Mouse (Mus musculus): ENCODE data around the gene Ccdc142. TPM values are rescaled to one million over a fixed set of nuclear protein-coding genes. Genes with fewer than 3 reads are reported as not detected.
A peak's percentile ranks its signal among the peaks of the same experiment; 100 is the strongest.

Gene Ccdc142
- polyA plus RNA-seq (2016; fragmentation: Nextera tagmentation; extraction: Ambion mirVana) = 2.7 and 4.3 TPM in 2 replicates

- H3K4me1 ChIP-seq = peaks cover 18% of the 10 kb centered on the region
- peak within 1 kb of the TSS; percentile 99 for H3K4me2 ChIP-seq (replicated peaks)
- peaks cover 3% of the 10 kb centered on the region; the same call in 1 of the 2 replicates for H3K27me3 ChIP-seq (replicated peaks)
- peaks cover 3% of the 10 kb centered on the region; the same call in 1 of the 2 replicates for H3K36me3 ChIP-seq
- H3K27ac ChIP-seq = peak within 1 kb of the TSS; percentile 65; the same call in 1 of the 2 replicates
- H3K4me3 ChIP-seq = peak within 1 kb of the TSS; percentile 76
- H3K9me3 ChIP-seq = no peaks in the 10 kb centered on the region
- H3K9ac ChIP-seq = peak within 1 kb of the TSS; percentile 85
- ATAC-seq (ENCODE audit: low FRiP score, low read depth) = peak; percentile 92
- WGBS = under 1% methylated on average over 25 of the region's 25 CpGs
These were observed at the start of gene Ccdc142, which contains the start of gene Gm42688 for GRCm38 (mm10) chr6:83101316-83101687. TSS of gene Ccdc142 (plus strand) at chr6:83101601. TSS of gene Gm42688 (plus strand) at chr6:83101617.

- WGBS = 3% methylated on average over 26 of the region's 26 CpGs
- H3K4me2 ChIP-seq (replicated peaks) = peak overlapping the region; percentile 93
- ATAC-seq (ENCODE audit: low FRiP score, low read depth) = peak; percentile 23
- peaks cover 32% of the 10 kb centered on the region for H3K36me3 ChIP-seq
- H3K9ac ChIP-seq = peak overlapping the region; percentile 95
- no peaks in the 10 kb centered on the region for H3K27me3 ChIP-seq (replicated peaks)
- no peak overlapping the region for H3K27ac ChIP-seq
- H3K4me1 ChIP-seq = peaks cover 22% of the 10 kb centered on the region
- H3K9me3 ChIP-seq = no peaks in the 10 kb centered on the region
- peak overlapping the region; percentile 95 for H3K4me3 ChIP-seq
These were observed 48.1 kb upstream of the Ccdc142 start for GRCm38 (mm10) chr6:83053136-83053960.

- under 1% methylated on average over 64 of the region's 64 CpGs for WGBS
- H3K4me2 ChIP-seq (replicated peaks) = peak within 1 kb of the TSS; percentile 93
- ATAC-seq (ENCODE audit: low FRiP score, low read depth) = peak; percentile 96
- peaks cover 22% of the 10 kb centered on the region for H3K4me1 ChIP-seq
- H3K4me3 ChIP-seq = peak within 1 kb of the TSS; percentile 95
- H3K9me3 ChIP-seq = no peaks in the 10 kb centered on the region
- no peaks in the 10 kb centered on the region for H3K27me3 ChIP-seq (replicated peaks)
- H3K36me3 ChIP-seq = peaks cover 32% of the 10 kb centered on the region
- H3K27ac ChIP-seq = peak within 1 kb of the TSS; percentile 53; the same call in 1 of the 2 replicates
- peak within 1 kb of the TSS; percentile 95 for H3K9ac ChIP-seq
These were observed 47.1 kb upstream of the Ccdc142 start, which contains the start of gene Aup1 for GRCm38 (mm10) chr6:83054074-83054851. TSS of gene Aup1 (plus strand) at chr6:83054521.

- Histone ChIP-seq H3K4me3 (peak within 1 kb of the TSS; percentile 95), H3K4me2 (replicated peaks) (peak within 1 kb of the TSS; percentile 93), H3K9me3 (no peaks in the 10 kb centered on the region), H3K36me3 (peaks cover 32% of the 10 kb centered on the region), H3K27me3 (replicated peaks) (no peaks in the 10 kb centered on the region), H3K4me1 (peaks cover 22% of the 10 kb centered on the region), H3K27ac (peak within 1 kb of the TSS; percentile 53; the same call in 1 of the 2 replicates), H3K9ac (peak within 1 kb of the TSS; percentile 95)
- WGBS = under 1% methylated on average over 50 of the region's 50 CpGs
- ATAC-seq (ENCODE audit: low FRiP score, low read depth) = peak; percentile 57
These were observed 46.5 kb upstream of the Ccdc142 start, which contains the start of gene Htra2 for GRCm38 (mm10) chr6:83054871-83055431. TSS of gene Htra2 (minus strand) at chr6:83055273.

GRCm38 (mm10) chr6:83057790-83058189 lies 43.6 kb upstream of the Ccdc142 start, which contains the start of gene Dqx1:
TSS of gene Dqx1 (plus strand) at chr6:83057844.
- H3K27ac ChIP-seq = no peak within 1 kb of the TSS
- H3K4me1 ChIP-seq = peaks cover 18% of the 10 kb centered on the region
- no peak within 1 kb of the TSS for H3K9ac ChIP-seq
- H3K4me2 ChIP-seq (replicated peaks) = no peak within 1 kb of the TSS
- WGBS = 44% methylated on average over 3 of the region's 3 CpGs
- no peak within 1 kb of the TSS for H3K4me3 ChIP-seq
- peaks cover 8% of the 10 kb centered on the region for H3K27me3 ChIP-seq (replicated peaks)
- H3K36me3 ChIP-seq = peaks cover 18% of the 10 kb centered on the region
- no peaks in the 10 kb centered on the region for H3K9me3 ChIP-seq
- ATAC-seq (ENCODE audit: low FRiP score, low read depth) = no peak

GRCm38 (mm10) chr6:83058725-83059124 lies 42.7 kb upstream of the Ccdc142 start:
- Histone ChIP-seq H3K9me3 (no peaks in the 10 kb centered on the region), H3K36me3 (peaks cover 18% of the 10 kb centered on the region), H3K4me2 (replicated peaks) (no peak overlapping the region), H3K9ac (no peak overlapping the region), H3K27ac (no peak overlapping the region), H3K4me1 (peaks cover 11% of the 10 kb centered on the region), H3K4me3 (no peak overlapping the region), H3K27me3 (replicated peaks) (peaks cover 18% of the 10 kb centered on the region)
- WGBS = 84% methylated on average over 2 of the region's 2 CpGs
- ATAC-seq (ENCODE audit: low FRiP score, low read depth) = no peak

GRCm38 (mm10) chr6:83065995-83066394 lies 35.4 kb upstream of the Ccdc142 start:
- no peak overlapping the region for H3K9ac ChIP-seq
- no peak overlapping the region for H3K27ac ChIP-seq
- H3K4me2 ChIP-seq (replicated peaks) = no peak overlapping the region
- 49% methylated on average over 8 of the region's 8 CpGs for WGBS
- H3K9me3 ChIP-seq = no peaks in the 10 kb centered on the region
- ATAC-seq (ENCODE audit: low FRiP score, low read depth) = no peak
- H3K36me3 ChIP-seq = no peaks in the 10 kb centered on the region
- H3K4me3 ChIP-seq = no peak overlapping the region
- peaks cover 16% of the 10 kb centered on the region for H3K4me1 ChIP-seq
- peaks cover 88% of the 10 kb centered on the region for H3K27me3 ChIP-seq (replicated peaks)

- Histone ChIP-seq H3K27me3 (replicated peaks) (peaks cover 93% of the 10 kb centered on the region), H3K9me3 (no peaks in the 10 kb centered on the region), H3K4me1 (peaks cover 21% of the 10 kb centered on the region), H3K36me3 (no peaks in the 10 kb centered on the region), H3K4me3 (no peak overlapping the region), H3K27ac (no peak overlapping the region), H3K9ac (no peak overlapping the region), H3K4me2 (replicated peaks) (no peak overlapping the region)
- no peak for ATAC-seq (ENCODE audit: low FRiP score, low read depth)
- WGBS = 35% methylated on average over 6 of the region's 6 CpGs
These were observed 35.0 kb upstream of the Ccdc142 start for GRCm38 (mm10) chr6:83066441-83066840.

- Histone ChIP-seq H3K36me3 (no peaks in the 10 kb centered on the region), H3K4me3 (peak overlapping the region; percentile 33), H3K4me2 (replicated peaks) (peak overlapping the region; percentile 49), H3K9ac (peak overlapping the region; percentile 50), H3K4me1 (peaks cover 24% of the 10 kb centered on the region), H3K27me3 (replicated peaks) (peaks cover 98% of the 10 kb centered on the region), H3K27ac (no peak overlapping the region), H3K9me3 (no peaks in the 10 kb centered on the region)
- 4% methylated on average over 8 of the region's 8 CpGs for WGBS
- ATAC-seq (ENCODE audit: low FRiP score, low read depth) = no peak
These were observed 33.2 kb upstream of the Ccdc142 start for GRCm38 (mm10) chr6:83068221-83068620.

- H3K36me3 ChIP-seq = no peaks in the 10 kb centered on the region
- H3K9me3 ChIP-seq = no peaks in the 10 kb centered on the region
- ATAC-seq (ENCODE audit: low FRiP score, low read depth) = no peak
- H3K4me3 ChIP-seq = peak overlapping the region; percentile 33
- peaks cover 24% of the 10 kb centered on the region for H3K4me1 ChIP-seq
- H3K27ac ChIP-seq = no peak overlapping the region
- peaks cover 98% of the 10 kb centered on the region for H3K27me3 ChIP-seq (replicated peaks)
- peak overlapping the region; percentile 50 for H3K9ac ChIP-seq
- H3K4me2 ChIP-seq (replicated peaks) = peak overlapping the region; percentile 49
- under 1% methylated on average over 81 of the region's 81 CpGs for WGBS
These were observed 32.5 kb upstream of the Ccdc142 start for GRCm38 (mm10) chr6:83068706-83069487.
